Comparison of ENCODE assay signal across 29 mouse cellular contexts in the genomic region with DNA sequence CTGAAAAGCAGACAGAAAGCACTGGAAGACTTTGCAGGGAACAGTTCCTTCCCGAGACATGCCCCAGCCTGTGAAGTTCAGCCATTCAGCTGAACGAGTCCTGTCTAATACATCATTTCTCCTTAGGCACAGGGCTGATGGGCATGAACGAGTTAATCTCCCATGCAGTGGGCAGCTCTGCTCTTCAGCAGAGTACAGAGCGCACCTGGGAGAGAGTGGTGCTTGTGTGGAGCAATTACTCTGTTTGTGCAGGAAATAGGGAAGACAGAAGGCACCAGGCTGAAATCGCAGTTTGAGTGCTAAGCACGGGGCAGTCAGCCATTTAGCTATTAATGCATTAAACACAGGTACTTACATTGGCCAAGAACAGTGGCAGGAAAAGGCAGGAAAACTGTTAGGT. TPM values are rescaled to one million over a fixed set of nuclear protein-coding genes. Genes with fewer than 3 reads are reported as not detected.
"Had no signal": no experiment of that assay in that cellular context is flagged by ENCODE, and none has a peak within 500 bp of the region (broad histone marks: within the 10 kb centered on the region; RNA-seq: fewer than 3 reads in every experiment).

No protein-coding gene starts in this region.

- DNase-seq: gastrocnemius, postnatal 14 days; gastrocnemius, postnatal 36 days; heart, adult 11 months; heart, adult 2 months; heart, postnatal 14 days; heart, postnatal 36 days; kidney, adult 11 months; kidney, adult 2 months; kidney, adult 9 months; kidney, postnatal 14 days; kidney, postnatal 36 days; layer of hippocampus, adult 9-11 months; layer of hippocampus, postnatal 36 days; left cerebral cortex, postnatal 4 days had no signal

- H3K4me1 ChIP-seq: heart, embryonic 15.5 days; hindbrain, embryonic 15.5 days; limb, embryonic 13.5 days had no signal

- H3K36me3 ChIP-seq: heart, embryonic 13.5 days; heart, embryonic 15.5 days; hindbrain, embryonic 13.5 days; hindbrain, embryonic 15.5 days; kidney, embryonic 15.5 days; limb, embryonic 13.5 days had no signal

- H3K9ac ChIP-seq: heart, embryonic 13.5 days; heart, embryonic 15.5 days; hindbrain, embryonic 13.5 days; hindbrain, embryonic 15.5 days; kidney, embryonic 15.5 days; limb, embryonic 13.5 days had no signal

- H3K27me3 ChIP-seq: hindbrain, embryonic 13.5 days; hindbrain, embryonic 15.5 days; kidney, embryonic 15.5 days; limb, embryonic 13.5 days had no signal

- ATAC-seq: hindbrain, postnatal 0 days had no signal

- H3K9me3 ChIP-seq: heart, embryonic 13.5 days; heart, embryonic 15.5 days; hindbrain, embryonic 13.5 days; hindbrain, embryonic 15.5 days; kidney, embryonic 15.5 days; limb, embryonic 13.5 days had no signal

- H3K27ac ChIP-seq: heart, adult 2 months; heart, embryonic 13.5 days; heart, embryonic 15.5 days; hindbrain, embryonic 13.5 days; hindbrain, embryonic 15.5 days; hindbrain, postnatal 0 days; kidney, embryonic 15.5 days; kidney, postnatal 0 days; limb, embryonic 13.5 days had no signal

- H3K4me2 ChIP-seq: heart, embryonic 11.5 days; heart, embryonic 13.5 days; heart, embryonic 15.5 days; hindbrain, embryonic 13.5 days; hindbrain, embryonic 15.5 days; kidney, embryonic 15.5 days; limb, embryonic 13.5 days had no signal

- H3K4me3 ChIP-seq: heart, adult 2 months; heart, embryonic 13.5 days; heart, embryonic 15.5 days; hindbrain, embryonic 13.5 days; hindbrain, embryonic 15.5 days; kidney, embryonic 15.5 days; limb, embryonic 13.5 days had no signal

RNA-seq across cellular contexts. Expression of gene Izumo1r, which starts 15.1 kb away (rescaled TPM):
- polyA plus RNA-seq: heart, embryonic 11.5 days; heart, embryonic 13.5 days; heart, postnatal 0 days; hindbrain, embryonic 11.5 days; hindbrain, embryonic 13.5 days; hindbrain, embryonic 15.5 days; hindbrain, postnatal 0 days; intestine, embryonic 14.5 days; intestine, embryonic 16.5 days; limb, embryonic 11.5 days had no signal

RNA-seq across cellular contexts. Expression of gene Gpr83, which starts 28.7 kb away (rescaled TPM):
- polyA plus RNA-seq: gonadal fat pad, adult 2 months; heart, embryonic 11.5 days; heart, postnatal 0 days had no signal
